Mouse (Mus musculus) neutrophil, adult 59 days (primary cell): ENCODE measurements around the gene Nupl1. TPM values are rescaled to one million over a fixed set of nuclear protein-coding genes. Genes with fewer than 3 reads are reported as not detected.

Source experiments
- total RNA-seq, 2 experiments: library from RNA; stranded (reverse); gene quantifications; 1 replicate in 1 of 2; 2 replicates in 1 of 2; pipeline ENCODE4 v1.2.4; 2023

Gene Nupl1
- total RNA-seq: under 1 TPM; 0.16 to 0.31 TPM

DNA sequence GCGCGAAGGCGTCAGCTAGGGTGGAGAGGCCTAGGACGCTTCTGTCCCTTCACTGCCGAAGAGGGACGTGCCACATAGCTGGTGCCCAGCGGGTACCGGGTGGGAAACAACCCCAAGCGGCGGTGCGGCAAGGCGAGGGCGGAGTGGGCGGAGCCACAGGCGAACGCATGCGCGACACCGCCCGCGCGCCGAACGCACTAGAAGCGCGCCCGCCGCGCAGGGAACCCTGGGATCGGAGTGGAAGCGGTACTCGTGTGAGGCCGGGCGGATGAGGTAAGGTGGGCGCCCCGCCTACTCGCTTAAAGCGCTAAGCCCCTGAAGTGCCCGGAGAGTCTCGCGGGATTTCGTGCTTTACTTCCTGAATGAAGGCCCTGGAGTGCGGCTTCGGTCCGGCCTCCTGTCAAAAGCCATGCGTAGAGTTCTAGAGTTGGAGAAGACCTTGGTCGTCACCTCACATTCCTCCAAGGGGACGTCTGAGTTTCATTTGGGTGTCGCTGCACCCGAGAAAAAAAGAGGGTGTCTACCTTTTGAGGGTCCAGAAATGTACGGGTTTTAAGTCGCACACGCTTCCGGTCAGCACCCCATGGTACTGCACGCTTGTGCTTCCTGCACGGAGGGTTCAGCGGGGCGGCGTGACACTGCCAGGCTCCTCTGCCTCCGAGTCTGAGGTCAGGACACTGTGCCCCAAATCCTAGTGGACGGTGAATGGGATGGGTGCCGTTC, at the start of gene Nupl1, which contains the start of gene Gm49336:
Gene Nupl1 (minus strand): TSS at position 151 of the 723 bp plus-strand sequence.
Gene Gm49336 (minus strand): TSS at position 227 of the 723 bp plus-strand sequence.

DNA sequence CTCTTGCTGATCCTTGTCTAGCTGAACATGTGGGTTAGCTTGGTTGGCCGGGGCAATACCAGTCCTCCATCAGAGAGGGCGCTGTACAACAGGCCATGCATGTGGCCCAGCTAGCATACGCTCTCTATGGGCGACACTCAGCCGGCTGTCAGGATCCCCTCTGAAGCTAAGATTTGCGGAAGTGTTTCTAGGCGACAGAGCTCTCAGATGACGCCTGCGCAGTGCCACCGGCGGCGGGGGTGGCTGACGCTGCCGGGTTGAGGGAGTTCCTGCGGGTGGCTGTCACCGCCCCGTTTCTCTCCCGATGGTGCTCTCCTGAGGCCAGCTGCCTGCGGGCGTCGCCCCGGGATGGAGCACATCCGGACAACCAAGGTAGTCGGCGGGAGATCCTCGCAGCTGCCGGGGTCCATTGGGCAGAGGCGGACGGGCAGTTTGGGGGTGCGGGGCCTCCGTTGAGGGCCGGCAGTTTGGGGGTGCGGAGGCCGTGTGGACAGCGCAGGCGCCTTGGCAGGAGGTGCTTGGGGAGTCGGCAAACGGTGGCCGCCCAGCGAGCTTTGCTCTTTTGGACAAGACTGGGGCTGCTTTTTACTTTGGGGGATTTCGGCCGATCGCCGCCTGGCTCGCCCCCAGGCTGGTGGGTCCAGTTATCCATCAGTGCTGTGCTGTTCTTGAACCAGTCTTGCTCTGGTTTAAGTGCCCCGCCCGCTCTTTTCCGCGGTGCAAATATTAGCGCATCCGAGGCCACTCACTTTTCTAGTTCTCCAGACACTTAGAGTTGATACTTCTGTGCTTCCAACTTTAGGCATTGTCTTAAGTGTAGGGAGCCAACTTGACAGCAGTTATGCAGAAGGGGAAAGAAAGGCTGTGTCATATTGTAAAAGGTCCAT, 14.0 kb upstream of the Nupl1 start, which contains the start of gene Mtmr6:
Gene Mtmr6 (plus strand): TSS at position 239 of the 887 bp plus-strand sequence.

DNA sequence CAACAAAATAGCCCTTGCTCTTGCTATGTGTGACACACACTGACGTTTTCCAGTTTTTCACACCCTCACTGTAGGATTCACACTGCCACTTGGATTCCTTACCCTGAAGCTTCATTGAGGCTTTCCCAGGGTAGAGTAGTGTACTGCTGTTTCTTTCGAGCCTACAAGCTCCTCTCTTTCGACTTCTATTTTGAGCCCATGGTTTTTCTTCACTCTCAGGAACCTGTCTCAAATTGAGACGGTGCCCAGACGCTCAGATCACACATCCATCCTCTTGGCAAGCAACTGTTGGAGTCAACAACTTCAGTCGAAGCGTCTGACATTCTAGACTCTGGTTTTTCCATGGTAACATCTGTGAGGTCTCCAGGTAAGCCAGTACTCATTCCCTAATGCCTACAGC, 54.3 kb downstream of the Nupl1 start, which contains the start of gene Atp8a2:
Gene Atp8a2 (minus strand): TSS at position 296 of the 400 bp plus-strand sequence.

Other genes with a start within 250 kb of the Nupl1 start
- 1 to 10 TPM in 1 of 2 experiments, under 1 TPM in 1; 0.79 to 4.9 TPM for gene Atp8a2, start 54.3 kb downstream of the Nupl1 start, total RNA-seq
- 10 to 100 TPM; 38.5 to 43.5 TPM for gene Gm49336, start 76 bp upstream of the Nupl1 start, total RNA-seq
- gene Mtmr6, start 13.8 kb upstream of the Nupl1 start, total RNA-seq: 10 to 100 TPM; 79.7 to 83.7 TPM
- 10 to 100 TPM; 20.3 to 23.9 TPM for gene Amer2, start 121.8 kb upstream of the Nupl1 start, total RNA-seq